Mouse (Mus musculus) forebrain, embryonic 15.5 days (tissue): ENCODE data around the gene Mptx2. TPM values are rescaled to one million over a fixed set of nuclear protein-coding genes. Genes with fewer than 3 reads are reported as not detected.
"Not testable (repeated sequence)": the region's sequence is repeated elsewhere in the genome, so short reads cannot be mapped to it uniquely, and the experiment has no call there.

Experiments used
- ATAC-seq: fragments of 200-750 bp; cut with Nextera tagmentation; replicated peaks from 2 replicates; pipeline ENCODE4 v1.8.0; 2017; ENCODE audit warnings: mild to moderate bottlenecking, moderate TSS enrichment, moderate library complexity
- H3K27ac ChIP-seq: fragments of 300-500 bp; sonication (generic); replicated peaks from 2 replicates; pipeline ENCODE4 v1.5.1; 2015; ENCODE audit warnings: mild to moderate bottlenecking, inconsistent platforms
- H3K27me3 ChIP-seq: fragments of 300-500 bp; sonication (generic); 2 replicates; pipeline ENCODE4 v1.6.1; 2015; ENCODE audit warnings: inconsistent platforms
- H3K36me3 ChIP-seq: fragments of 300-500 bp; sonication (generic); 2 replicates; pipeline ENCODE4 v1.6.1; 2015; ENCODE audit warnings: mild to moderate bottlenecking, inconsistent platforms
- H3K4me1 ChIP-seq: fragments of 300-500 bp; sonication (generic); 2 replicates; pipeline ENCODE4 v1.6.1; 2015; ENCODE audit warnings: inconsistent platforms
- H3K4me2 ChIP-seq: fragments of 300-500 bp; sonication (generic); replicated peaks from 2 replicates; pipeline ENCODE4 v1.6.1; 2015; ENCODE audit warnings: mild to moderate bottlenecking, inconsistent platforms
- H3K4me3 ChIP-seq: fragments of 300-500 bp; sonication (generic); 2 replicates; pipeline ENCODE4 v1.5.1; 2015; ENCODE audit warnings: mild to moderate bottlenecking, inconsistent platforms
- H3K9ac ChIP-seq: fragments of 300-500 bp; sonication (generic); replicated peaks from 2 replicates; pipeline ENCODE4 v1.6.1; 2015; ENCODE audit warnings: mild to moderate bottlenecking, inconsistent platforms
- H3K9me3 ChIP-seq: fragments of 300-500 bp; sonication (generic); 2 replicates; pipeline ENCODE4 v1.6.1; 2016; ENCODE audit warnings: inconsistent platforms
- WGBS: fragments of 180-500 bp; shearing (Covaris S2); methylation state at CpG from one replicate; pipeline ENCODE4 v1.1.7; 2015; ENCODE audit warnings: mixed read lengths; 5-methylcytosine and 5-hydroxymethylcytosine counted together
- polyA plus RNA-seq: library from polyadenylated mRNA; unstranded; fragments of >200 nt; fragmentation: Nextera tagmentation; extraction: Ambion mirVana; gene quantifications from 2 replicates; pipeline ENCODE4 v1.2.1, GENCODE M21; 2015

Gene Mptx2
- polyA plus RNA-seq, 1 experiment from 2014 or later: not detected

GRCm38 (mm10) chr1:173249888-173250287 lies 27.7 kb downstream of the Mptx2 start:
- Histone ChIP-seq H3K9me3 (no peaks in the 10 kb centered on the region), H3K4me3 (no peak overlapping the region), H3K9ac (no peak overlapping the region), H3K27me3 (no peaks in the 10 kb centered on the region), H3K27ac (no peak overlapping the region), H3K4me1 (no peaks in the 10 kb centered on the region), H3K4me2 (no peak overlapping the region), H3K36me3 (no peaks in the 10 kb centered on the region)
- ATAC-seq: no peak
- 94% methylated on average over 3 of the region's 3 CpGs for WGBS

- not testable (repeated sequence) for H3K27ac ChIP-seq, H3K36me3 ChIP-seq, H3K4me2 ChIP-seq, H3K4me1 ChIP-seq, H3K9me3 ChIP-seq, H3K4me3 ChIP-seq, H3K27me3 ChIP-seq, H3K9ac ChIP-seq, ATAC-seq
- WGBS: 95% methylated on average over 1 of the region's 1 CpGs
Measured at GRCm38 (mm10) chr1:173237004-173237403, 40.6 kb downstream of the Mptx2 start.

GRCm38 (mm10) chr1:173227081-173227480 lies 50.5 kb downstream of the Mptx2 start, which contains the start of gene Fcer1a:
Gene Fcer1a, minus strand, starts transcription at chr1:173227214.
- Histone ChIP-seq H3K27me3 (no peaks in the 10 kb centered on the region), H3K9me3 (no peaks in the 10 kb centered on the region), H3K4me3 (no peak within 1 kb of the TSS), H3K36me3 (no peaks in the 10 kb centered on the region), H3K27ac (no peak within 1 kb of the TSS), H3K9ac (no peak within 1 kb of the TSS), H3K4me2 (no peak within 1 kb of the TSS), H3K4me1 (no peaks in the 10 kb centered on the region)
- ATAC-seq: no peak
- 92% methylated on average over 2 of the region's 2 CpGs for WGBS

Other genes starting within 250 kb of the Mptx2 start
- gene Olfr1408, start 140.4 kb downstream of the Mptx2 start, polyA plus RNA-seq: not detected in 2 replicates
- gene Olfr1406, start 87.1 kb downstream of the Mptx2 start, polyA plus RNA-seq: not detected in 2 replicates
- not detected in 2 replicates for gene Olfr218, start 80.0 kb downstream of the Mptx2 start, polyA plus RNA-seq
- gene Olfr1404, start 65.4 kb downstream of the Mptx2 start, polyA plus RNA-seq: not detected in 2 replicates
- gene Fcer1a, start 50.6 kb downstream of the Mptx2 start, polyA plus RNA-seq: not detected in 2 replicates
- gene Olfr418, start 11.8 kb downstream of the Mptx2 start, polyA plus RNA-seq: not detected in 2 replicates
- 10.7 and 11.6 TPM in 2 replicates for gene Ackr1, start 56.0 kb upstream of the Mptx2 start, polyA plus RNA-seq
- gene Aim2, start 73.1 kb upstream of the Mptx2 start, polyA plus RNA-seq: 3.5 and 4.3 TPM in 2 replicates
- 38.1 and 39.7 TPM in 2 replicates for gene Cadm3, start 89.9 kb upstream of the Mptx2 start, polyA plus RNA-seq
- 0.34 TPM in 1 of 2 replicates, not detected in the other for gene Ifi206, start 213.3 kb upstream of the Mptx2 start, polyA plus RNA-seq